Mouse (Mus musculus): ENCODE measurements around the gene Rab3b.

DNA sequence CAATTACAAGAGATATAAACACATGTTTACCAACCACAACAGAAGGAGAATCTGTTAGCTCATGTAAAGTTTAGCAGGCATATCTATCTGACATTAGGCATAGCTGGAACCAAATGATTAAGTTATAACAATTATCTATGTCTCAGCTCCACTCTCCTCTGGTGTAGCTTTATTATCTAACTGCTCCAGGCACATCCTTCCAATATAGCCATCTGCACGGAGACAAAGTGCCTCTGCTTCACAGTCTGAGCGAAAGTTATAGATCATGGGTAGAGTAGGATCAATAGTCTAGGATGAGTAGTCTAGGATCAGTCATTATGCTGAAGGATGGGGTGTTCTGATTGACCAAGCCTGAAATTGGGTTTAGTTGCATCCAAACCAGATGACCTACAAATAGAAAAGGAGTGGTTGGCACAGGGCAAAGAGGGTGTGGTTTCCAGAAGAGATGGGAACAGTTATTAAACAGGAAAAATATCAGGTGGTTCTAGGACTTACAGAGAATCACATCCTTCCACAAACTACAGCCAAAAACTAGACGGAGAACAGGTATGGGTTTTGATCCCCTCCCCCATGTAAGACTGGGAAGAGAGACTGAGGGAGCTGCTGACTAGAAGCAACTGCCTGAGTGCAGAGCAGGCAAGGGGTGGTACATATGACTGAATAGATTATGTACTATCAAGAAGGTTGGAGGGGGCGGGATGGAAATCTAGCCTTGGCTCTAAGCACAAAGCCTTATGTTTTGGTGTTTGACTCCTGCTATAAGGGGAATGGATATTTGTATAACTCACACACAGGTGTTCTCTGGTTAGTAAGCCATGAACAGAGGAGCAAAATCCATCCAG, 82.0 kb downstream of the Rab3b start:
- no peak for TF ChIP-seq POLR2A (IDR thresholded peaks at IDR 0.05; ENCODE audit: insufficient read depth, low read depth, low read length)
- no peak for TF ChIP-seq CTCF (IDR thresholded peaks at IDR 0.05; ENCODE audit: insufficient read depth, low read depth, low read length)

Data from olfactory bulb, adult 2 months (tissue).